Mouse (Mus musculus) liver (tissue): ENCODE data around the gene Myzap.

Experiments used
- DNase-seq: peaks from one replicate; pipeline ENCODE4 v3.0.0-alpha.2; 2020; ENCODE audit warnings: mixed read lengths

The Myzap gene

DNA sequence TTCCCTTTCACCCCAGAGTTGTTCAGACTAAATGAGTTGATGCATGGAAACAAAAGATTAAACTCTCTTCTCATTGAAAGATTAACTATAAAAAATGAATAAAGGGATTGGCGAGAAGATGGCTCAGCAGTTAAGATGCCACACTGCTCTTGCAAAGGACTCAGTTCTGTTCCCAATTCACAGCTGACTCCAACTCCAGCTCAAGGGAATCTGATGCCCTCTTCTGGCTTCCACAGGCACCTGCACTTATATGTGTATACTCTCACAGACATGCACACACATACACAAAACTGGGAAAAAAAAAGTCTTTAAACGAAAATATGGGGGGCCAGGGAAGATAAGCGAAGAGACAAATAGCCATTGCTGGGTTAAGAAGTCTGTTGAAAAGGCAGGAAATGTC, 115.6 kb downstream of the Myzap start:
- DNase-seq, result no peak

- no peak for DNase-seq
These were observed 116.6 kb downstream of the Myzap start for GRCm38 (mm10) chr9:71475536-71475935.

GRCm38 (mm10) chr9:71467434-71467833, 124.7 kb downstream of the Myzap start:
- DNase-seq, result no peak

DNA sequence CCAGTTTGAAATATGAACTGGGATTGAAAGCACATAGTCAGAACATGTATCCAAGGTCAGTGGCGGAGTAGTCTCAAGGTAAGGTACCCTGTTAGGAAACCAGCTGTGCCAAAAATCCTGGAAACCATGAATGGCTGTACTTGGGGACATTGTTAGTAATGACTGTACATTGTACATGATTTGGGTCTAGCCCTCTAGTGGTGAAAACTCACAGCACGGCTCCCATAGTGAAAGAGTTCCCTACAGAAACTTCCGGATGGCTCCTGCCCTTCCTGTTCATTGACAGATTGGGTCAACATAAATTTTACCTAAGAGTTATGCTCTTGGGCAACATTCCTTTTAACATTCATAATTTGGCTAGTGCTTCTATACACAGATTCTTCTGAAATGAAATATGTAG, 126.0 kb downstream of the Myzap start:
- peak; percentile 12 for DNase-seq

DNA sequence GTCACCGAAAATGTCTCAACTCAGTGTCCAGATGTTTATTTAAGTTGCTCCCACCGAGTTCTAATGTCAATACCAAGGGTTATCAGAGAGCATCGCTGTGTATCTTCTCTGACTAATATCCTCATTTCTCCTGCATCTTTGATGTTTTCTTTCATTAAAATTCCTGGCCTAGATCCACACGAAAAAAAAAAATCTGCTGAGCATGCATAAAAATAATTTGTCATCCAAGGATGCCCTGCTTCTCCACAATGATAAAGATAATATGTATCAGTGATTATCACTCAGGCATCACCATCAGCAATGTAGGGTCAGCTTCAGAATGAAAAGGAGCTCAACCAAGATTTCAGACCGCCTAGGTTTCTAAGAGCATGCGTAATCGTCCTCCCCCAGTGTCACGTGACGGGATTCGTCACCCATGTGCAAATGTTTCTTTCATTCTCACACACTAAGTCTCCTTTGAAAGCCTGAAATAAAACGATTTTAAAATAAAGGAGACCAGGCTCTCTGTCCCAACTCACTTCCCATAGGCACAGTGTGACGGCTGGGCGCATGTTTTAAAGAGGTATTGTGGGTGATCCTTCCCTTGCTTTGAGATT, 129.0 kb downstream of the Myzap start:
- DNase-seq, result no peak

- DNase-seq, result no peak
These were observed 135.4 kb downstream of the Myzap start for GRCm38 (mm10) chr9:71456738-71457137.
